Mouse (Mus musculus) thymus, adult 2 months (tissue): Measurements from ENCODE around the gene Ccdc188.

Experiments used
- CTCF ChIP-seq: fragments of 200-500 bp; IDR thresholded peaks from 2 replicates; pipeline ENCODE4 v1.5.1; 2012; ENCODE audit warnings: mild to moderate bottlenecking, control low read depth, low read length, moderate library complexity, borderline replicate concordance; ENCODE audit not compliant: control insufficient read depth, poor library complexity, insufficient read depth; ENCODE audit errors: extremely low read depth
- POLR2A ChIP-seq: fragments of 200-500 bp; IDR thresholded peaks from 2 replicates; pipeline ENCODE4 v1.6.1; 2012; ENCODE audit warnings: mild to moderate bottlenecking, low read length, control low read depth, moderate library complexity; ENCODE audit not compliant: control insufficient read depth, poor library complexity, insufficient read depth; ENCODE audit errors: extremely low read depth

DNA sequence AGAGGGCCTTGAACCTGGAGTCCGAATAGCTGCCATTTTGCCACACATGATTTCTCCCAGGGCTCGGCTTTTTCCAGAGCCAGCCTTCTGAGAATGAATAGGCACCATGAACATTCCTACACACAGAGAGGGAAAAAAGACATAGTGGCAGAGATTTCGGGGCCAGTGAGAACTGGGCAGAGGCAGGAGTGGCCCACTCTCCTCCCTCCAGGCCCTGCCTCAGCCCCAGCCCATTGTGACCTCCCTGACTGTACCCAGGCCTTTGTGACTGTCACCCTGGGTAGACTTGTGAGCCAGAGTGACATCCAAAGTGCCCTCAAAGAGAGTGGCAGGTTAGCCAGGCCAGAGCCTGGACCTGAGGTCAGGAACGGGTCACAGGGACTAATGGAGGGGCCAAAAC lies at the start of gene Ccdc188:
- no peak for TF ChIP-seq POLR2A
- no peak for TF ChIP-seq CTCF
